Mouse (Mus musculus) E14TG2a.4 (cell line): ENCODE results near the gene Kif7.

ENCODE experiments used
- H3K27me3 ChIP-seq: 2 replicates; pipeline ENCODE4 v1.6.1; 2014; ENCODE audit warnings: low read length, control low read depth; ENCODE audit not compliant: insufficient read depth
- H3K36me3 ChIP-seq: 2 replicates; pipeline ENCODE4 v1.6.1; 2014; ENCODE audit warnings: low read length, control low read depth; ENCODE audit not compliant: insufficient read depth
- H3K4me1 ChIP-seq: replicated peaks from 2 replicates; pipeline ENCODE4 v1.6.1; 2014; ENCODE audit warnings: low read depth, low read length, control low read depth
- H3K4me3 ChIP-seq: replicated peaks from 2 replicates; pipeline ENCODE4 v1.5.1; 2014; ENCODE audit warnings: mild to moderate bottlenecking, low read length
- H3K9me3 ChIP-seq: 2 replicates; pipeline ENCODE4 v1.6.1; 2014; ENCODE audit warnings: low read length, control low read depth
- CTCF ChIP-seq: conservative IDR thresholded peaks from 2 replicates; pipeline ENCODE4 v1.5.1; 2014; ENCODE audit warnings: low read length
- NANOG ChIP-seq: IDR thresholded peaks from 2 replicates; pipeline ENCODE4 v1.6.1; 2014; ENCODE audit warnings: borderline replicate concordance, low read length, mixed read lengths
- POU5F1 ChIP-seq: IDR thresholded peaks from 2 replicates; pipeline ENCODE4 v1.6.1; 2014; ENCODE audit warnings: low read length, borderline replicate concordance

Kif7 gene

DNA sequence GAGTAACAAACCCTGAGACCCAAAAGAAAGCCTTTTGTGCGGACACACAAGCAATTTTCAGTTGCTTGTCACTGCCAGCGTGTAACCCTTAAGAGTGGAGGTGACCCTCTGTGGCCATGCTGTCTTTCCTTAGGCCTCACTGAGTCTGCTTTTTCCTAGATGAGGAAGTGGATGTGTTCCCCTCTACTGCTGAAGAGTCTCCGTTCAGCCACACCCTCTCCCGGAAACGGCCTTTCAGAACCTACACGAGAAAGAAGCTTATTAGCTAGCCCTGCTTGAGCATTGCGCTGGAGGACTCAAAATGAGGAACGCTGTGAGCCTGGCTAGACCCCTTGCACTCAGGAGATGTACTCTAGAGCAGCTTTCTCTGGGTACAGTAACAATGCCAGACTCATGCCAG is 19.0 kb downstream of the Kif7 start:
- no peak for TF ChIP-seq CTCF
- H3K4me3 ChIP-seq = no peak overlapping the region
- H3K9me3 ChIP-seq = no peaks in the 10 kb centered on the region
- no peaks in the 10 kb centered on the region for H3K27me3 ChIP-seq
- H3K36me3 ChIP-seq = peaks cover 100% of the 10 kb centered on the region
- peaks cover 34% of the 10 kb centered on the region for H3K4me1 ChIP-seq

DNA sequence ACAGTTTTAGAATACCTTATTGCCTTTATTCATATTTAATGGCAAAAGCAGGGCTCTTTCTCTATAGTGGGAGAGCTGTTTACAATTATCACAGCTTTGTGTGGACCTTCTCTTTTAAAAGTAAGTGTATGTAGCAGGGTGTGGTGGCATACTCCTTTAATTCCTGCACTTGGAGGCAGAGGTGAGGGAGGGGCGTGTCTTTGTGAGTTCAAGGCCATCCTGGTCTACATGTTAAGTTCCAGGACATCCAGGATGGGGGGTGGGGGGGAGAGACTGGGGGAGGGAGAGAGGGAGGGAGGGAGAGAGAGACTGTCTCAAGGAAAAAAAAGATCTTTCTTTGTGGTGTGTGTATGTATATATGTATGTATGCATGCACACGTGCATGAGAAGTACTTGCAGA is 35.3 kb downstream of the Kif7 start:
- Histone ChIP-seq H3K4me1 (peaks cover 30% of the 10 kb centered on the region), H3K27me3 (no peaks in the 10 kb centered on the region), H3K36me3 (peaks cover 98% of the 10 kb centered on the region), H3K4me3 (no peak overlapping the region), H3K9me3 (no peaks in the 10 kb centered on the region)
- TF ChIP-seq CTCF (no peak), POU5F1 (no peak), NANOG (no peak)

DNA sequence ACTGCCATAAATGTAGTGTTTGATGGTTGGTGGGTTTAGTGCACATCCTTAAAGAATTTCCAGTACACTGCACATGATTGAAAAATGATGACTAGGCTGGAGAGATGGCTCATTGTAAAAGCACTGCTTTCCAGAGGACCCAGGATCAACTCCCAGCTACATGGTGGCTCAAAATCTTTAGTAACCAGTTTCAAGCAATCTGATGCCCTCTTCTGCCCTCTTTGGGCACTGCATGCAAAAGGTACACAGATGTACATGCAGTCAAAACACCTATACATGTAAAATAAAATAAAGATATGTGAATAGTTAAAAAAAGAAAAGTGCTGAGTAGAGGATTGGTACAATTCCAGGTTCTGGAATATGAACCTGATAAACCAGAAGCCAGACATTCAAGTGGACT is 36.3 kb downstream of the Kif7 start:
- TF ChIP-seq POU5F1 (no peak), CTCF (peak; percentile 30; the same call in 1 of the 2 replicates)
- H3K4me3 ChIP-seq = no peak overlapping the region
- peaks cover 30% of the 10 kb centered on the region for H3K4me1 ChIP-seq
- H3K36me3 ChIP-seq = peaks cover 99% of the 10 kb centered on the region
- no peaks in the 10 kb centered on the region for H3K9me3 ChIP-seq
- no peaks in the 10 kb centered on the region for H3K27me3 ChIP-seq

DNA sequence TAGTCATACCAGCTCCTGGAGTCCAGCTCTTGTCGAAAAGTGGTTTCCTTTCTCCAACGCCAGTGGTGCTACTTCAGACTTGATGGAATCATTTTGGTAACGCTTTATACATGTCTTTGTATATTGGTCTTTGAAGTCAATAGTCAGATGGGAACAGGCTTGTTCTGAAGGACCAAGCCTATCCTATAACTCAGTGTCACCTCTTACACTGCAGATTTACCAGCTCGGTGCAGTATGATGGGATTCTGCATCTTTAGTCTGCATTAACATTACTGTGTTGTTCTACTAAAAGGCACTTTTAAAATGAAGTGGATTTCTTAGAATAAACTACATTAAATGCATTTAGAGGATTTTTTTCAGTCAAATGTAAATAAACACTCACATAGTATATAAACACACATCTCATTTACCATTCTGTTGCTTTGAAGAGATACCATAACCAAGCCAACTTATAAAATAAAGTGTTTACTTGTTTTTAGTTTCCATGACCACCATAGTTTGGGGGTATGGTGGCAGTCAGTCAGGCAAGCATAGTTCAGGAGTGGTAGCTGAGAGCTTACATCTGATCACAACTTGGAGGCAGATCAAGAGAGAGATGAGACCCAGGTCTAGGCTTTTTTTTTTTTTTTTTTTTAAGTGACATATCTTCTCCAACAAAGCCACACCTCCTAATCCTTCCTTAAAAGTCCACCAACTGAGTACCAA is 44.5 kb downstream of the Kif7 start:
- no peaks in the 10 kb centered on the region for H3K9me3 ChIP-seq
- no peak overlapping the region for H3K4me3 ChIP-seq

DNA sequence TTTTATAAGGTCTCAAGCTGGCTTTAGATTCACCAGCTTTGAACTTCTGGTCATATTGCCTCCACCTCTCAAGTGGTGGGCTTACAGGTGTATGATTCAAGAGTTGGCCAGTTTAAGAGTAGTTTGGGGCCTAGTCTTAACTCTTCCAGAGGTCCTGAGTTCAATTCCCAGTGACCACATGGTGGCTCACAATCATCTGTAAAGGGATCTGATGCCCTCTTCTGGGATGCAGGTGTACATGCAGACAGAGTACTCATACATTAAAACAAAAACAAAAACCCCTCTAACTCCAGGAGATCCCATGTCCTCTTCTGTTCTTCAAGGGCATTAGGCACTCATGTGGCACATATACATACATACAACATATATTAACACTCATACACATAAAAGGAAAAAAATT is 48.8 kb downstream of the Kif7 start:
- no peaks in the 10 kb centered on the region for H3K9me3 ChIP-seq
- no peaks in the 10 kb centered on the region for H3K27me3 ChIP-seq
- peaks cover 50% of the 10 kb centered on the region for H3K4me1 ChIP-seq
- TF ChIP-seq NANOG (no peak), CTCF (no peak), POU5F1 (no peak)
- H3K36me3 ChIP-seq = peaks cover 99% of the 10 kb centered on the region
- H3K4me3 ChIP-seq = no peak overlapping the region

More for the DNA sequence above, 44.5 kb downstream of the Kif7 start:
- Histone ChIP-seq H3K27me3 (no peaks in the 10 kb centered on the region), H3K4me1 (peaks cover 9% of the 10 kb centered on the region; the same call in 1 of the 2 replicates), H3K36me3 (peaks cover 98% of the 10 kb centered on the region)
- TF ChIP-seq POU5F1 (no peak), CTCF (no peak), NANOG (no peak)

DNA sequence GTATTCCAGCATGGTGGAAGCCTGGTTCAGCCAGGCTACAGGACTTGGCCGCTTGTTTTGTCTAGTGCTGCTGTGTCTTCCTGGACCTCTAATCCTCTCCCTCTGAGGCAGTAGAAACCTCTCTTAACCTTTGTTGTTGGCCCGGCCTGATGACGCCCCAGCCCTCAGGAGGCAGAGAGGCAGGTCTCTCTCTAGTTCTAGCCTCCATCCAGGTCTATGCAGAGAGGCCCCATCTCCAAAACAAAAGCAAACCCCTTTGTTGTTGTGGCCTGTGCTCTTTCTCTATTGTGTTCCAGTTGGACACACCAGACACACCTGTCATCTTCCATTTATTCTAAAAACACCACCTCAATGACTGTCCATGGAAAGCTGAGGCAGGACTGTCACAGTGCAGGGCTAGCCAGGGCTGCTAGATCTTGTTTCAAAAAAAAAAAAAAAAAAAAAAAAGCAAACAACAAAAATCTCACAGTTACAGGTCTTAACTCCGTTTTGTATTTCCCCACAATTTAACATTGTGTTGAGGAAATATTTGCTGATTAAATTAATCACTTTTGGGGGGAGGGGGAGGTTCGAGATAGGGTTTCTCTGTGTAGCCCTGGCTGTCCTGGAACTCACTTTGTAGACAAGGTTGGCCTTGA is 54.1 kb downstream of the Kif7 start:
- H3K27me3 ChIP-seq = no peaks in the 10 kb centered on the region
- TF ChIP-seq CTCF = no peak
- TF ChIP-seq POU5F1 = no peak
- no peak for TF ChIP-seq NANOG
- peak overlapping the region; percentile 97 for H3K4me3 ChIP-seq
- H3K4me1 ChIP-seq = peaks cover 72% of the 10 kb centered on the region
- H3K9me3 ChIP-seq = no peaks in the 10 kb centered on the region
- H3K36me3 ChIP-seq = peaks cover 47% of the 10 kb centered on the region

DNA sequence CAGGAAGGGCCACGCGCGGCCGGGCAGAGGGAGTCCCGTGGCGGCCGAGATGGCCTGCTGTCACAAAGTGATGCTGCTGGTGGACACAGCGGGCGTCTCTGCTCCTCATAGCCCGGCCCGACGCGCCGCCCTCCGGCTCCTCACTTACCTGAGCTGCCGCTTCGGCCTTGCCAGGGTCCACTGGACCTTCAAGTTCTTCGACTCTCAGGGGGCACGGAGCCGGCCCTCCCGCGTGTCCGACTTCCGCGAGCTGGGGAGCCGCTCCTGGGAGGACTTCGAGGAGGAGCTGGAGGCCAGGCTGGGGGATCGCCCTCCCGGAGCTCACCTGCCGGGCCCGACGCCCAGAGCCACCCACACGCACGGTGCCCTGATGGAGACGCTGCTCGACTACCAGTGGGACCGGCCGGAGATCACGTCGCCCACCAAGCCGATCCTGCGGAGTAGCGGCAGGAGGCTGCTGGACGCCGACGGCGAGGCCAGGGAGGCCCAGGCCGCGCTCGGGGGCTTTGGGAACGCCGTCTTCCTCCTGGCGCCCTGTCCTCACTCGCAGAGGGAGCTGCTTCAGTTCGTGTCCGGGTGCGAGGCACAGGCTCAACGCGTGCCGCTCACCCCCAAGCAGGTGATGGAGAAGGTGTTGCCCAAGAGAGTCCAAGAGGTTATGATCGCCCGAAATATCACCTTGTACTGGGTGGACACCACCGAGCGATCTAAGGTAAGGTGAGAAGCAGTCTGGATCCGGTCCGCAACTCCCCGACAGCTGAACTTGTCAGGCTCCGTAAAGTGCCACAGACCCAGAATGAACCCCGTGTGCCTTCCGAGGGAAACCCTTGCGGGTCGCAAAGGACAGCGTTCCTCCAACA is 55.0 kb downstream of the Kif7 start:
- Histone ChIP-seq H3K4me3 (peak overlapping the region; percentile 97), H3K27me3 (no peaks in the 10 kb centered on the region), H3K9me3 (no peaks in the 10 kb centered on the region), H3K36me3 (peaks cover 39% of the 10 kb centered on the region), H3K4me1 (peaks cover 78% of the 10 kb centered on the region)
- TF ChIP-seq NANOG (no peak), POU5F1 (no peak), CTCF (no peak)

DNA sequence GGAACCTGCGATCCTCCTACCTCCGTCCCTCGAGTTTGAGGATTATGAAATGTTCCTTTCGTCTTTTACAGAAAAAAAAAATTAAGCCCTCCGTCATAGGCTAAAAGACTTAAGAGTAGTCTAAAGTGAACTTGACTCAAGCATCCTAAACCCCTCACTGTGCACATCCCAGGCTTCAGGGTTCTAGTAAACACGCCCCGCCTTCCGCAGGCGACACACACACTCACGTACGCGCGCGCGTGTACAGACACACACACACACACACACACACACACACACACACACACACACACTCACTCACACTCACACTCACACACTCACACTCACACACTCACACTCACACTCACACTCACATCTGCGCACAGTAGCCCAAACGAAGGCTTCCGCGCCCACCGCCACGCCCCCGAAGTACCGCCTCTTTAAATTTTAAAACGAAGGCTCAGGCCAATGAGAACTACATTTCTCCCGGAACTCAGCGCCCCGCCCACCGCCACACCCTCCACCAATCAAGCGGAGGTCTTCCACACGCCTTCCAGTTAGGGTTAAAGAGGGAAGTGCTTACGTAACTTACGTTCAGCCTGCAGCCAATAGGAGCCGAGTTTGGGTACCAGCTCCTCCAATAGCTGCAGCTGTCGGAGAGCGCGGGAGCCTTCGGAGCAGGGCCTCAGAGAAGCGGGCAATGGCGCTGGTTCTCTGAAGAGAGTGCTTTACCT is 55.8 kb downstream of the Kif7 start, which contains the start of gene Ticrr:
TSS of gene Ticrr (plus strand) at position 619 of the 713 bp plus-strand sequence.
- Histone ChIP-seq H3K4me3 (peak within 1 kb of the TSS; percentile 97), H3K9me3 (no peaks in the 10 kb centered on the region), H3K27me3 (no peaks in the 10 kb centered on the region), H3K36me3 (peaks cover 31% of the 10 kb centered on the region), H3K4me1 (peaks cover 76% of the 10 kb centered on the region)
- no peak for TF ChIP-seq NANOG
